Mouse (Mus musculus) liver, adult 2 months (tissue): Measurements from ENCODE around the gene Ttc3.

ENCODE experiments used
- CTCF ChIP-seq: fragments of 200-500 bp; IDR thresholded peaks from 2 replicates; pipeline ENCODE4 v1.5.1; 2011; ENCODE audit warnings: low read depth, low read length, control low read depth
- POLR2A ChIP-seq: fragments of 200-500 bp; IDR thresholded peaks from 2 replicates; pipeline ENCODE4 v1.6.1; 2011; ENCODE audit warnings: low read length, control low read depth; ENCODE audit not compliant: insufficient read depth; ENCODE audit errors: extremely low read depth

DNA sequence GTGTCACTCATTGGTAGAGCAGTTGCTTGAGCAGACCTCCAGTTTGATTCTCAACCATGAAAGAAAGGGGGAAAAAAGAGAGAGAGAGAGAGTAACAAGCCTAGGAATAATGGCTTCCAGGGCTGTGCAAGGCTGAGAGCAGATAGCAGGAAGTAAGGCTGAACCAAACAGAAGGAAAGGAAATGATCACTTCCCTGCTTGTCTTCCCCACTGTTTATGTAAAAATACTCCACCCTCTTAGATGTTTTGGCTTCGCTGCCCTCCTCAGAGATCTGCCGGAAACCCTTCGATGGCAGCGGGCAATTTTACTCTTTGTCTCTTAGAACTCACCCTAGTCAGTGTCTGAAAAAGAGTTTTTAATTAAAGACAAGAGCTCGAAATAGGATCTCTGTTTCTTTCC, 46.7 kb upstream of the Ttc3 start:
- TF ChIP-seq CTCF (no peak), POLR2A (no peak)
